Mouse (Mus musculus): ENCODE measurements around the gene Pold3. TPM values are rescaled to one million over a fixed set of nuclear protein-coding genes. Genes with fewer than 3 reads are reported as not detected.

The Pold3 gene
- polyA plus RNA-seq, 1 experiment from 2014 or later = 30.7 TPM

Other genes with a start within 250 kb of the Pold3 start
- 2.7 and 3.7 TPM in 2 replicates for gene Rnf169, start 141.1 kb downstream of the Pold3 start, polyA plus RNA-seq (2015; fragmentation: Nextera tagmentation; extraction: Ambion mirVana)
- 0.11 and 0.37 TPM in 2 replicates for gene Chrdl2, start 115.4 kb downstream of the Pold3 start, polyA plus RNA-seq (2015; fragmentation: Nextera tagmentation; extraction: Ambion mirVana)
- 11.2 and 13.7 TPM in 2 replicates for gene Lipt2, start 37.7 kb upstream of the Pold3 start, polyA plus RNA-seq (2015; fragmentation: Nextera tagmentation; extraction: Ambion mirVana)
- 6.7 and 7.4 TPM in 2 replicates for gene Kcne3, start 54.9 kb upstream of the Pold3 start, polyA plus RNA-seq (2015; fragmentation: Nextera tagmentation; extraction: Ambion mirVana)
- 1.2 and 1.3 TPM in 2 replicates for gene Pgm2l1, start 105.8 kb upstream of the Pold3 start, polyA plus RNA-seq (2015; fragmentation: Nextera tagmentation; extraction: Ambion mirVana)
- 11.8 and 18.9 TPM in 2 replicates for gene P4ha3, start 164.0 kb upstream of the Pold3 start, polyA plus RNA-seq (2015; fragmentation: Nextera tagmentation; extraction: Ambion mirVana)